Mouse (Mus musculus): ENCODE results near the gene Otulinl. TPM values are rescaled to one million over a fixed set of nuclear protein-coding genes. Genes with fewer than 3 reads are reported as not detected.

The Otulinl gene
- polyA plus RNA-seq, 1 experiment: 0.06 TPM

GRCm38 (mm10) chr15:27645250-27645649, 36.1 kb downstream of the Otulinl start:
- Histone ChIP-seq H3K4me3 (no peak overlapping the region), H3K27me3 (ENCODE audit: control insufficient read depth, insufficient read depth, insufficient read length) (peaks cover 46% of the 10 kb centered on the region), H3K4me2 (ENCODE audit: low read depth) (no peak overlapping the region), H3ac (ENCODE audit: control insufficient read depth, insufficient read length) (no peak overlapping the region), H3K79me2 (ENCODE audit: control insufficient read depth, insufficient read depth) (no peaks in the 10 kb centered on the region), H3K36me3 (ENCODE audit: control insufficient read depth, insufficient read depth) (no peaks in the 10 kb centered on the region)
- TF ChIP-seq TCF3 (IDR thresholded peaks at IDR 0.05; ENCODE audit: insufficient read length, low read depth) (no peak), TCF12 (IDR thresholded peaks at IDR 0.05; ENCODE audit: insufficient read depth, poor library complexity, severe bottlenecking) (no peak), CEBPB (IDR thresholded peaks at IDR 0.05; ENCODE audit: insufficient read depth, poor library complexity, severe bottlenecking) (no peak), E2F4 (IDR thresholded peaks at IDR 0.05; ENCODE audit: insufficient read depth) (no peak), REST (IDR thresholded peaks at IDR 0.05; ENCODE audit: insufficient read depth, insufficient read length) (no peak), MAX (IDR thresholded peaks at IDR 0.05; ENCODE audit: low read depth) (no peak), MYOG (IDR thresholded peaks at IDR 0.05; ENCODE audit: control insufficient read depth in 1 of 3, insufficient read depth in 1 of 3, insufficient read length in 2 of 3, low read depth in 2 of 3) (no peak), POLR2A (IDR thresholded peaks at IDR 0.05; ENCODE audit: insufficient read length, low read depth) (no peak), POLR2AphosphoS2 (IDR thresholded peaks at IDR 0.05; ENCODE audit: insufficient read length, low read depth) (no peak), MYOD1 (IDR thresholded peaks at IDR 0.05; ENCODE audit: control insufficient read depth in 1 of 3, insufficient read length in 2 of 3, low read depth in 2 of 3) (no peak), SRF (IDR thresholded peaks at IDR 0.05; ENCODE audit: control insufficient read depth, insufficient read length, low read depth) (no peak), USF1 (IDR thresholded peaks at IDR 0.05; ENCODE audit: low read depth) (no peak)

DNA sequence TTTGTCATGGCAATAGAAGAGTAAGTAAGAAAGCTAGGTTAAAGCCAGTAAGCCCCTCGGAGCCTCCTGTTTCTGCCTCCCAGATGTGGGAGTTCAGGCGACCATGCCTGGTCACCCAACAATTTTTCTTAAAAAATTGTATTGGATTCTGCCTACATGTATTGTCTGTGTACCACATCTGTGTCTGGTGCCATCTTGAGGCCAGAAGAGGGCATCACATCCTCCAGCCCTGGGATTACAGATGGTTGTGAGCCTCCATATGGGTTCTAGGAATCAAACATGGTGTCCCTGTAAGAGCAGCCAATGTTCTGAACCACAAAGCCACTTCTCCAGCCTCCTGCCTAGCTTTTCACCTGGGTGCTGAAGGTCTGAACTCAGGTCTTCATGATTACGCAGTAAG, 38.5 kb downstream of the Otulinl start:
- TF ChIP-seq REST (IDR thresholded peaks at IDR 0.05; ENCODE audit: insufficient read depth, insufficient read length): no peak
- no peak for TF ChIP-seq SRF (IDR thresholded peaks at IDR 0.05; ENCODE audit: control insufficient read depth, insufficient read length, low read depth)
- TF ChIP-seq E2F4 (IDR thresholded peaks at IDR 0.05; ENCODE audit: insufficient read depth): no peak
- no peak for TF ChIP-seq POLR2A (IDR thresholded peaks at IDR 0.05; ENCODE audit: insufficient read length, low read depth)
- no peak for TF ChIP-seq MYOD1 (IDR thresholded peaks at IDR 0.05; ENCODE audit: control insufficient read depth in 1 of 3, insufficient read length in 2 of 3, low read depth in 2 of 3)
- no peak for TF ChIP-seq MYOG (IDR thresholded peaks at IDR 0.05; ENCODE audit: control insufficient read depth in 1 of 3, insufficient read depth in 1 of 3, insufficient read length in 2 of 3, low read depth in 2 of 3)
- TF ChIP-seq POLR2AphosphoS2 (IDR thresholded peaks at IDR 0.05; ENCODE audit: insufficient read length, low read depth): no peak
- Histone ChIP-seq H3K4me2 (ENCODE audit: low read depth) (no peak overlapping the region), H3ac (ENCODE audit: control insufficient read depth, insufficient read length) (no peak overlapping the region), H3K4me3 (no peak overlapping the region), H3K79me2 (ENCODE audit: control insufficient read depth, insufficient read depth) (no peaks in the 10 kb centered on the region), H3K27me3 (ENCODE audit: control insufficient read depth, insufficient read depth, insufficient read length) (peaks cover 30% of the 10 kb centered on the region), H3K36me3 (ENCODE audit: control insufficient read depth, insufficient read depth) (no peaks in the 10 kb centered on the region)

GRCm38 (mm10) chr15:27641171-27641570, 40.2 kb downstream of the Otulinl start:
- no peak overlapping the region for H3K4me3 ChIP-seq
- no peaks in the 10 kb centered on the region for H3K36me3 ChIP-seq (ENCODE audit: control insufficient read depth, insufficient read depth)
- no peaks in the 10 kb centered on the region for H3K79me2 ChIP-seq (ENCODE audit: control insufficient read depth, insufficient read depth)
- no peak for TF ChIP-seq POLR2A (IDR thresholded peaks at IDR 0.05; ENCODE audit: insufficient read length, low read depth)
- TF ChIP-seq USF1 (IDR thresholded peaks at IDR 0.05; ENCODE audit: low read depth): no peak
- no peak for TF ChIP-seq POLR2AphosphoS2 (IDR thresholded peaks at IDR 0.05; ENCODE audit: insufficient read length, low read depth)
- TF ChIP-seq SRF (IDR thresholded peaks at IDR 0.05; ENCODE audit: control insufficient read depth, insufficient read length, low read depth): no peak
- no peak for TF ChIP-seq CEBPB (IDR thresholded peaks at IDR 0.05; ENCODE audit: insufficient read depth, poor library complexity, severe bottlenecking)
- TF ChIP-seq REST (IDR thresholded peaks at IDR 0.05; ENCODE audit: insufficient read depth, insufficient read length): no peak
- no peak for TF ChIP-seq MAX (IDR thresholded peaks at IDR 0.05; ENCODE audit: low read depth)
- no peak for TF ChIP-seq MYOG (IDR thresholded peaks at IDR 0.05; ENCODE audit: control insufficient read depth in 1 of 3, insufficient read depth in 1 of 3, insufficient read length in 2 of 3, low read depth in 2 of 3)
- no peak for TF ChIP-seq TCF3 (IDR thresholded peaks at IDR 0.05; ENCODE audit: insufficient read length, low read depth)
- no peak for TF ChIP-seq TCF12 (IDR thresholded peaks at IDR 0.05; ENCODE audit: insufficient read depth, poor library complexity, severe bottlenecking)
- no peak for TF ChIP-seq E2F4 (IDR thresholded peaks at IDR 0.05; ENCODE audit: insufficient read depth)
- no peak for TF ChIP-seq MYOD1 (IDR thresholded peaks at IDR 0.05; ENCODE audit: control insufficient read depth in 1 of 3, insufficient read length in 2 of 3, low read depth in 2 of 3)
- H3K4me2 ChIP-seq (ENCODE audit: low read depth): no peak overlapping the region
- H3K27me3 ChIP-seq (ENCODE audit: control insufficient read depth, insufficient read depth, insufficient read length): peaks cover 23% of the 10 kb centered on the region
- no peak overlapping the region for H3ac ChIP-seq (ENCODE audit: control insufficient read depth, insufficient read length)

- TF ChIP-seq TCF12 (IDR thresholded peaks at IDR 0.05; ENCODE audit: insufficient read depth, poor library complexity, severe bottlenecking): no peak
- TF ChIP-seq SRF (IDR thresholded peaks at IDR 0.05; ENCODE audit: control insufficient read depth, insufficient read length, low read depth): no peak
- no peak for TF ChIP-seq MAX (IDR thresholded peaks at IDR 0.05; ENCODE audit: low read depth)
- Histone ChIP-seq H3K4me2 (ENCODE audit: low read depth) (no peak overlapping the region), H3K36me3 (ENCODE audit: control insufficient read depth, insufficient read depth) (no peaks in the 10 kb centered on the region), H3K79me2 (ENCODE audit: control insufficient read depth, insufficient read depth) (peaks cover 11% of the 10 kb centered on the region), H3K4me3 (no peak overlapping the region), H3K27me3 (ENCODE audit: control insufficient read depth, insufficient read depth, insufficient read length) (peaks cover 4% of the 10 kb centered on the region), H3ac (ENCODE audit: control insufficient read depth, insufficient read length) (no peak overlapping the region)
Measured at GRCm38 (mm10) chr15:27633941-27634900, 47.2 kb downstream of the Otulinl start.
